Mouse (Mus musculus) heart, postnatal 14 days (tissue): ENCODE results near the gene Gm2a. TPM values are rescaled to one million over a fixed set of nuclear protein-coding genes. Genes with fewer than 3 reads are reported as not detected.

Experiments
- DNase-seq, 2 experiments: peaks; one replicate each; pipeline ENCODE4 v3.0.0; 2021 to 2022
- intact Hi-C: fragments of 180-260 bp; cut with DNase I; formaldehyde crosslinking; loops from one replicate; pipeline ENCODE4 v1.15.1; 2025
- long read RNA-seq, 2 experiments: library from polyadenylated mRNA; stranded (forward); transcript quantifications; one replicate each; pipeline ENCODE4 v2.0.0; 2021
- total RNA-seq, 2 experiments: library from RNA; stranded (reverse); gene quantifications; 2 replicates each; pipeline ENCODE4 v1.2.3; 2021

Gm2a gene
- total RNA-seq: 10 to 100 TPM; 11.5 to 13.2 TPM
- long read RNA-seq, experiment 1, full-length matches to known transcripts: 39 of 39 reads
- long read RNA-seq, experiment 1, partial matches to known transcripts: 0 of 39 reads
- long read RNA-seq, experiment 1, other reads (novel, unspliced or antisense): 0 of 39 reads
- long read RNA-seq, experiment 2, full-length matches to known transcripts: 42 of 43 reads
- long read RNA-seq, experiment 2, partial matches to known transcripts: 0 of 43 reads
- long read RNA-seq, experiment 2, other reads (novel, unspliced or antisense): 1 of 43 reads

GRCm38 (mm10) chr11:55097463-55098188, at the start of gene Gm2a:
Gm2a (plus strand) TSS chr11:55098115.
- intact Hi-C loops: loop anchor here (5.0 kb wide), 1 partner anchor 60 kb away; no protein-coding TSS in a partner anchor
- DNase-seq: peak; percentile 92 to 93

- intact Hi-C loops: no loop called here
- DNase-seq: no peak
Observed at GRCm38 (mm10) chr11:55050837-55051510, 46.9 kb upstream of the Gm2a start.

GRCm38 (mm10) chr11:55057511-55057910, 40.4 kb upstream of the Gm2a start:
- intact Hi-C loops: no loop called here
- DNase-seq: no peak

GRCm38 (mm10) chr11:55060802-55061201, 37.1 kb upstream of the Gm2a start:
- no peak for DNase-seq
- intact Hi-C loops: no loop called here

GRCm38 (mm10) chr11:55062856-55063255, 35.1 kb upstream of the Gm2a start:
- intact Hi-C loops: no loop called here
- no peak for DNase-seq

GRCm38 (mm10) chr11:55066921-55067320, 31.0 kb upstream of the Gm2a start:
- DNase-seq: no peak
- intact Hi-C loops: no loop called here

- DNase-seq: peak in 1 of 2 experiments; percentile 43
- intact Hi-C loops: no loop called here
Observed at GRCm38 (mm10) chr11:55069023-55069422, 28.9 kb upstream of the Gm2a start.

GRCm38 (mm10) chr11:55071344-55071743, 26.6 kb upstream of the Gm2a start:
- intact Hi-C loops: no loop called here
- DNase-seq: no peak

GRCm38 (mm10) chr11:55072467-55072866, 25.4 kb upstream of the Gm2a start:
- no peak for DNase-seq
- intact Hi-C loops: no loop called here

GRCm38 (mm10) chr11:55073191-55073590, 24.7 kb upstream of the Gm2a start:
- no peak for DNase-seq
- intact Hi-C loops: no loop called here

GRCm38 (mm10) chr11:55075602-55076001, 22.3 kb upstream of the Gm2a start:
- intact Hi-C loops: no loop called here
- peak; percentile 54 to 72 for DNase-seq

GRCm38 (mm10) chr11:55076234-55076633, 21.7 kb upstream of the Gm2a start:
- no peak for DNase-seq
- intact Hi-C loops: no loop called here

- intact Hi-C loops: no loop called here
- peak; percentile 72 to 76 for DNase-seq
Observed at GRCm38 (mm10) chr11:55077331-55078231, 20.3 kb upstream of the Gm2a start, which contains the start of gene Ccdc69. Ccdc69 (minus strand) TSS chr11:55078131.

- intact Hi-C loops: no loop called here
- DNase-seq: no peak
Observed at GRCm38 (mm10) chr11:55078502-55078901, 19.4 kb upstream of the Gm2a start.

GRCm38 (mm10) chr11:55079180-55079579, 18.7 kb upstream of the Gm2a start:
- intact Hi-C loops: no loop called here
- DNase-seq: no peak

GRCm38 (mm10) chr11:55081206-55081605, 16.7 kb upstream of the Gm2a start:
- intact Hi-C loops: no loop called here
- DNase-seq: no peak

- intact Hi-C loops: loop anchor here (5.0 kb wide), 2 partner anchors 157 to 207 kb away; no protein-coding TSS in a partner anchor
- DNase-seq: no peak
Observed at GRCm38 (mm10) chr11:55084629-55085028, 13.3 kb upstream of the Gm2a start.

- peak; percentile 40 to 60 for DNase-seq
- intact Hi-C loops: loop anchor here (5.0 kb wide), 2 partner anchors 158 to 208 kb away; no protein-coding TSS in a partner anchor
Observed at GRCm38 (mm10) chr11:55085396-55085795, 12.5 kb upstream of the Gm2a start.

- peak; percentile 82 to 83 for DNase-seq
- intact Hi-C loops: loop anchor here (1.0 to 5.0 kb wide), 4 partner anchors 41 to 210 kb away; no protein-coding TSS in a partner anchor
Observed at GRCm38 (mm10) chr11:55087006-55087405, 10.9 kb upstream of the Gm2a start.

GRCm38 (mm10) chr11:55089892-55090291, 8.0 kb upstream of the Gm2a start:
- intact Hi-C loops: loop anchor here (5.0 kb wide), 2 partner anchors 163 to 213 kb away; no protein-coding TSS in a partner anchor
- DNase-seq: no peak
